Mouse (Mus musculus): ENCODE results near the gene Scgb1b7.
"Not testable (repeated sequence)": the region's sequence is repeated elsewhere in the genome, so short reads cannot be mapped to it uniquely, and the experiment has no call there.

The Scgb1b7 gene

GRCm38 (mm10) chr7:31712365-31712764 is at the start of gene Scgb1b7:
Gene Scgb1b7 (plus strand): TSS chr7:31712665.
- not testable (repeated sequence) for DNase-seq

DNA sequence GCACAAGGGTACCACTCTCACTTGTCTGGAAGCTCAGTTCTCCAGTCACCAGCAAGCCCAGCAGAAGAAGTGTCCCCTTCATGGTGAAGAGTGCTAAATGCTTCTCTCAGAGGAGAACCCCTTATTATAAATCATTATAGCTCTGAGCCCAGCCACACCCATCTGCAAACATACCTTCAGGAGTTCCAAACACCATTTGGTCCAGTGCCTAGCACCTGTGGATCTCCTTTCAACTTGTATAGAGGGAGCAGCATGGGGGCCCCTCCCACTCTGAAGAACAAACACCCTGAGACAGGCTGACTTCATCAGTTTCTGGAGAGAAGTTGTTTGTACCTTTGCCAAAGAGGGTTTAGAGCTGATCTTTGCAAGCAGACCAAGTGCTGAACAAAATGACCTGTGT is 6.8 kb upstream of the Scgb1b7 start, which contains the start of gene Scgb2b7:
TSS of gene Scgb2b7 (minus strand) at position 101 of the 400 bp plus-strand sequence.
- not testable (repeated sequence) for DNase-seq
